Mouse (Mus musculus): ENCODE measurements around the gene Morc3.

Gene Morc3

GRCm38 (mm10) chr16:93877612-93878380 lies 45.9 kb downstream of the Morc3 start:
- DNase-seq (ENCODE audit: inconsistent age in 2 of 2, low spot score in 1 of 2), result no peak

DNA sequence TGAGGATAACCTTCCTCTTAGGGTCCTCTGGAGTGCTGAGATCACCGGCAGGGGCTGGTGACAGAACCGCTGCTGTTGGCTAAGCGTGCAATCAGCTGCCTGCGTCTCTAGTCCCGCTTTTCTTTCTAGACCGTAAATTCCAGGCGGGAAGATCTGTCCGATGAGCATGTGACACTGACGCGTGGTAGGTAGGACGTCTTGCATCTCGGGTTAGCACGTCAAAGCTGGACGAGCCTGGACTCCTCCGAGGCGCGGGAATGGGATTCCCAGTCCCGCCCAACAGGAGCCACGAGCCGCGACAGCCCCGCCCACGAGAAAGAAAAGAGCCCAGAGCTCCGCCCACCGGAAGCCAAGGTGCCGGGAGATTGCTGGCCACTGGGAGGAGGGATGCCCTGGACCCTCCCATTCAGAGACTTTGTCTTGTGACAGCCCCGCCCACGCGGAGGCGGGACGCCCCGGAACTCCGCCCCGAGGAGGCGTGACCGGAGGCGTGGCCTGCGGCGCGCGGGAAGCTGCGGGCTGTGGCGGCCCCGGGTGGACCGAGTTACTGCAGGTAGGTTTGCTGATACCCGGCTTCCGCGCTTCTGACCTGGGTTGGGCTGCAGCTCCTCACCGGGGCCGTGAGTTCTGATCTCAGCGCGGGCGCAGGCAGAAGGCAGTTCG lies 51.6 kb downstream of the Morc3 start, which contains the start of gene Chaf1b:
TSS of gene Chaf1b (plus strand) at position 479 of the 663 bp plus-strand sequence.
- peak; percentile 97 to 99 for DNase-seq (ENCODE audit: inconsistent age in 2 of 2, low spot score in 1 of 2)

DNA sequence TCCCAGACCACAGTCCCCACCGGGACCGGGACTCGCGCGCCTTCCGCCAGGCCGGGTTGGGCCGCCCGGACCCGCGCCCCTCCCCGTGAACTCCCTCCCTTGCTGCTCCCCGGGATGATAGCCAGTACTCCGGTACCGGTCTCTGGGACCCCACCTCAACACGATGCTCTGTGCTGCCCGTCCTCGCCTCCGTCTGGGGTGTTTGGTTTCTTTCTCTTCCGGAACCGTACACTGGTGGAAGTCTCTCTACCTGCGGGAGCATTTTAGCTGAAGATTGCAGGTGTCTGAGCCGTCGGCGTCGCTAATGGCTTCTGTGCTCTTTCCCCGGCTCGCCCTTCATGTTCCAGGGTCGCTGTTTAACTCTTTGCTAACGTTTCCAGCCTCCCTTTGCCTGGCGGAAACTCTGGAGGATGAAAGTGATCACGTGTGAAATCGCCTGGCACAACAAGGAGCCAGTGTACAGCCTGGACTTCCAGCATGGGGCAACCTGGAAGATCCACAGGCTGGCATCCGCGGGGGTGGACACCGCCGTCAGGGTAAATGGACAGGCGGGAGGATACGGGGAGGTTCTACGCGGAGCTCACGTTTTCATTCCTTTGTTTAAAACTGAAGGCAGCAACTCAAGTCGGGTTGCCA lies 52.3 kb downstream of the Morc3 start:
- peak; percentile 32 to 68 for DNase-seq (ENCODE audit: inconsistent age in 2 of 2, low spot score in 1 of 2)

DNA sequence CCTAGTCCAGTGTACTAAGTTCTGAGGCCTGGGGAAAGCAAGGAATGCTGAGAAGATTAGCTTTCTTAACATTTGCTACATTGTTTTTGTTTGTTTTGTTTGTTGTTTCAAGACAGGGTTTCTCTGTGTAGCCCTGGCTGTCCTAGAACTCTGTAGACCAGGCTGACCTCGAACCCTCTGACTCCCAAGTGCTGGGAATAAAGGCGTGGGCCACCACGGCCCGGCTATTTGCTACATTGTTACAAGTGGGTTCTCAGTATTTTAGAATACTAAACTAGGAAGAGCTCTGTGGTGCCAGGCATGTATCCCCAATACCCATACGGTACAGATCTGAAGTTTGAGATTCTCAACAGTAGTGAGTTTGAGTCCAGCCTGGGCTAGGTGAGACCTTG lies 52.8 kb downstream of the Morc3 start:
- no peak for DNase-seq (ENCODE audit: inconsistent age in 2 of 2, low spot score in 1 of 2)

- no peak for DNase-seq (ENCODE audit: inconsistent age in 2 of 2, low spot score in 1 of 2)
Measured at GRCm38 (mm10) chr16:93888481-93888880, 56.6 kb downstream of the Morc3 start.

- no peak for DNase-seq (ENCODE audit: inconsistent age in 2 of 2, low spot score in 1 of 2)
Measured at GRCm38 (mm10) chr16:93890948-93891604, 59.2 kb downstream of the Morc3 start.

- DNase-seq (ENCODE audit: inconsistent age in 2 of 2, low spot score in 1 of 2), result no peak
Measured at GRCm38 (mm10) chr16:93893285-93893684, 61.4 kb downstream of the Morc3 start.

DNA sequence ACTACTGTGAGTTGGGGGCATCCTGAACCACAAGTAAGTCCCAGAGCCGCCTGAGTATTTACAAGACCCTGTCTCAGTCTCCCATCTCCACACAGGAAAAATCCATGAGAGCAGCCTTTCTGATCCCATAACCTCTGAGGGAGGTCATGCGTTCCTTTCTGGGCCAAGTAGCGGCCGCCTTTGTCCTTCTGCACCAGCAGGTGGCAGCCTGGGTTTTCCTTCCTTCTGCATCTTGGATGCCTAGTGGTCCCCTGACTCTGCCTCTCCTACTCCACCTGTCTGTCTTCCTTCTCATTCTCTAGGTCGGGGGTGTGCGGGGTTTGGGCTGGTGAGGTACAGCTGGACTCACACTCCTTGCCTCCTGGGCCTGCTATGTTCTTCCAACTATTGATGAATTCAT lies 71.1 kb downstream of the Morc3 start:
- DNase-seq (ENCODE audit: inconsistent age in 2 of 2, low spot score in 1 of 2), result no peak

DNA sequence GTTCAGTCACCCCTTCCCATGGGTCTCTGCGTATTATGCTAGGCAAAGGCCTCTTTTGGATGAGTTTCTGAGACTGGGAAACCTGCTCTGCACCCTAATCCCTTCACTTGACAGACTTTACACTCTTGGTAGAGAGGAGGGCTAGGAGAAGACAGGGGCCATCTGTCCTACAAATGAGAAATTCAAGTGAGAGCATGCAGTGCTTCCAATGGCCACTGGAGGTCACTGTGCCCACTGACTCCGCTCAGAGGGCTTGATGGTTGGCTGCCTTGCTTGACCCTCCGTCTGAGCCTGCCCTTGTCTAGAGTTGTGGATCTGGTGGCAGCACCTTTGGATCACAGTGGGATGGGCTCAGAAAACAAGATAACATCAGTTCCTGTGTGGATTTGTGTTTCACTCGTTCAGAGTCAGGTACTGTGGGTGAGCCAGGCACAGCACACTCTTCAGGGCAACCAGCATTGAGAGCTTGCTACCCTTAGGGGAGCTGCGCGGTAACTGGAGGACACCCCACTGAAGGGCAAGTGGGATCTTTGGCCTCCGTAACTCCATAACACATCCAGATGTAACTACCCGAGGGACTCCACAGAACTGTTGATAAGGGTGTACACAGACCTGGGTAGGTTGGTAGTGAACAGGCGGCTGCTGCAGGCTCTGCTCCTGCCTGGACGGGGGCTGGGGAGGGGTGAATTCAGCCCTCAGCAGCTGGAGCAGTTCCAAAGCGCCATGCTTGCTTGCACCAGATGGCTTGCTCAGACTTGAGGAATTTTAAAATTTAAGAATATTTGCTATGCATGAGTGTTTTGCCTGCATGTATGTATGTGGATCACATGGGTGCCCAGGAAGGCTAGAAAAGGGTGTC lies 74.5 kb downstream of the Morc3 start:
- DNase-seq (ENCODE audit: inconsistent age in 2 of 2, low spot score in 1 of 2), result peak; percentile 40 to 84

- no peak for DNase-seq (ENCODE audit: inconsistent age in 2 of 2, low spot score in 1 of 2)
Measured at GRCm38 (mm10) chr16:93907761-93908160, 75.8 kb downstream of the Morc3 start.

- no peak for DNase-seq (ENCODE audit: inconsistent age in 2 of 2, low spot score in 1 of 2)
Measured at GRCm38 (mm10) chr16:93908196-93908595, 76.3 kb downstream of the Morc3 start.

- DNase-seq (ENCODE audit: inconsistent age in 2 of 2, low spot score in 1 of 2), result peak in 1 of 2 experiments; percentile 55
Measured at GRCm38 (mm10) chr16:93909936-93910335, 78.0 kb downstream of the Morc3 start.

- no peak for DNase-seq (ENCODE audit: inconsistent age in 2 of 2, low spot score in 1 of 2)
Measured at GRCm38 (mm10) chr16:93910735-93911665, 79.1 kb downstream of the Morc3 start.

GRCm38 (mm10) chr16:93912158-93912557 lies 80.2 kb downstream of the Morc3 start:
- peak in 1 of 2 experiments; percentile 53 for DNase-seq (ENCODE audit: inconsistent age in 2 of 2, low spot score in 1 of 2)

- DNase-seq (ENCODE audit: inconsistent age in 2 of 2, low spot score in 1 of 2), result no peak
Measured at GRCm38 (mm10) chr16:93912808-93913207, 80.9 kb downstream of the Morc3 start.

DNA sequence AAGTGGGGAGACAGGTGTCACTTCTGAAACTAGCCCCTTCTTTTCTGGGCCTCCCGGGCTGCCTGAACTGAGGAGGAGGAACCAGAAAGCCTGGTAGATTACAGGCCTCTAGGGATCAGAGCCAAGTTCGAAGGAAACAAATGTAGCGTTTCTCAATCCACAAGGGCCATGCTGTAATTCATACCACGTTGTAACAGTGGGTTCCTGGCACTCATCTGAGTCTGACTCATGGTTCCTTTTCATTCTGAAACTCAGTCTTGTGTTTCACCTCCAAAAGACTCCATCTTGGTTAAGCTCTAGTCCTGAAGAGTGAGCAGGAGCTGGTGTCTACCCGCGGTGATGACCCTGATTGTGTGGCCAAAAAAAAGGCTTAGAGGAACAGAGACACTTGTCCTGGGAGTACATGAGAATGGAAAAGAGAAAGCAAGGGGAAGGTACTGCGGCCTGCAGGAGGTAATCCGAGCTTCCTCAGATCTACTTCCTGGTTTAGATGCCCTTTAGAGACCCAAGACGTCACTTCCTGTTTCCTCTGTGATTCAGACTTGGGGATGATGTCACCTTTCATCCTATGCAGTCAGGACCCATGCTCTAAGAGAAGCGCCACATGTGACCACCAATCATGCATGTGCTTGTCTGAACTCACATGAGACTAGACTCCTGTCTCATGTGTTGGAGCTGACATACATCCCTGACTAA lies 82.1 kb downstream of the Morc3 start:
- peak; percentile 48 to 80 for DNase-seq (ENCODE audit: inconsistent age in 2 of 2, low spot score in 1 of 2)

DNA sequence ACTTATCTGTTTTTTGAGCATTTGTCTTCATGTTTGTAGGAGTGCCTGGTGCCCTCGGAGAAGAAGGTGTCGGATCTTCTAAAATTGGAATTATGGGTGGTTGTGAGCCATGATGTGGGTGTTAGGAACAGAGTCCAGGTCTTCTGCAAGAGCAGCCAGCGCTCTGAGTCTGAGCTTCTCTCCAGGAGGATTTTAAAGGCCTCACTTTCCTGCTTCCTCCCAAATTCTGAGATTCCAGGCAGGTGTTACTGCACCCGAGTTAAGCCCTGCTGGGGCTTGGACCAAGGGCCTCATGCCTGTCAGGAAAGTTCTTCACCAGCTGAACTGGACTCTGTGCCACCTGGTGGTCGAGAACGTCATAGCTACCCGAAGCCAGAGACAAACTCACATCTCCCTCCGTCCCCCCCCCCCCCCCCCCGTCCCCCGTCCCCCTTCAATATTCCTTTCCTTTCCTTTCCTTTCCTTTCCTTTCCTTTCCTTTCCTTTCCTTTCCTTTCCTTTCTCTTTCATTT lies 83.5 kb downstream of the Morc3 start:
- DNase-seq (ENCODE audit: inconsistent age in 2 of 2, low spot score in 1 of 2), result peak; percentile 34 to 65
